Mouse (Mus musculus): ENCODE data around the gene Flywch1.

DNA sequence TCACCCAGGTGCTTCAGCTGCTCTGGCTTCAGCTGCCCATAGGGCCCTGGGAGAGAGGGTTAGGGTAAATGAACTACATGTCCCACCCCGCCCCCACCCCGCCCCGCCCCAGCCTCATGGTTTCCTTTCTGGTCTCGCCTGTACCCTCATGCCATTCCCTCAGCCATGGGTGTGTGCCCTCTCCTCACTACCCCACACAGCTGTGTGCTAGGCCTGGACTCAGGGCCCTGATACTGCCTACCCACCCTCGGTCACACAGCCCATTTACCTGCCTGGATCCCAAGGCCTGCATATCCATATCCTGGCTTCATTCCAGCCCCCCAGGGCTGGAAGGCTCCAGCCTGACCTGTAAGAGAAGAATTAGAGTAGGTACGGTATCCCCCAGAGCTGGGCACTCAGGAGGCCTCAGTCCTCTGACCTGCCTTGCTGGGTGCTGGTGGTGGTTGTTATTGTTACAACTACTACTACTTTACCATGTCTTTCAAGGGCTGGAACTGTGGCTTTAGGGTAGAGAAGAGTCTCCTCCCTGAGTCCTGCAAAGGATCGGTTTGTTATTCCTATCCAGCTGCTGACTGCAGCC lies 65.8 kb downstream of the Flywch1 start:
- TF ChIP-seq POLR2A (IDR thresholded peaks at IDR 0.05; ENCODE audit: insufficient read depth, low read depth, low read length) (no peak), EP300 (IDR thresholded peaks at IDR 0.05; ENCODE audit: insufficient read depth, low read depth, low read length) (no peak)

Data from heart, adult 2 months (tissue).